Mouse (Mus musculus): ENCODE results near the gene Gm21118.
"Not testable (repeated sequence)": the region's sequence is repeated elsewhere in the genome, so short reads cannot be mapped to it uniquely, and the experiment has no call there.

Gene Gm21118

GRCm38 (mm10) chrY:70273542-70273941, at the start of gene Gm21118:
Gm21118 (minus strand) TSS chrY:70273642.
- DNase-seq (ENCODE audit: low spot score in 2 of 2) = not testable (repeated sequence)

- not testable (repeated sequence) for DNase-seq (ENCODE audit: low spot score in 2 of 2)
Measured at GRCm38 (mm10) chrY:70303187-70303586, 29.7 kb upstream of the Gm21118 start, which contains the start of the genes Gm29423 and Gm29644. Gm29423 (minus strand) TSS chrY:70303287. Gm29644 (minus strand) TSS chrY:70303343.

All from spleen, postnatal 36 days (tissue).